Mouse (Mus musculus): ENCODE results near the gene Dnase1l2.

Gene Dnase1l2

DNA sequence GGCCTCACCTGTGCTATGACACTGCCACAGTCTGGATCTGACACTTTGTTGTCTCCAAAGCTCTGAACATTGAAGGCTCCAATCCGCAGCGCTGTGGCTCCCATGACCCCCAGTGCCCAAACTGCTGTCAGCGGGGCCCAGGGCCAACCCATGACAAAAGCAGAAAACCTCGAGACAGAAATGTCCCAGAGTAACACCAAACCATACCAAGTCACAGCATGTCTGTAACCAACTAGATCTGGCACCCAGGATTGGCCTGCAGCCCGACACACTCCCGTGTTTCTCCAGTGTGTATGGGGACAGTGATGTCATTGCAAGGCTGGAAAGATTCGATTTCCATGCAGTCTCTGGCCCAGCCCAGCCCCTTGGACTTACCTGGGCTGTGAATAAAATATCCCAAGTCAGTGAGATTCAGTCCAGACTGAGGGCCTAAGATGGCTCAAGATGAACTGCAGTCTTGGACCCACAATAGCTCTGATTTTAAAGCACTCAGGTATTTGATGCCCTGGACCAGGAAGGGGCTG lies at the start of gene Dnase1l2:
Dnase1l2 (minus strand) TSS at position 474 of the 524 bp plus-strand sequence.
- no peak for DNase-seq

- DNase-seq = no peak
Measured at GRCm38 (mm10) chr17:24490399-24490798, 47.5 kb upstream of the Dnase1l2 start.

GRCm38 (mm10) chr17:24489265-24490030 lies 46.5 kb upstream of the Dnase1l2 start:
- DNase-seq = no peak

DNA sequence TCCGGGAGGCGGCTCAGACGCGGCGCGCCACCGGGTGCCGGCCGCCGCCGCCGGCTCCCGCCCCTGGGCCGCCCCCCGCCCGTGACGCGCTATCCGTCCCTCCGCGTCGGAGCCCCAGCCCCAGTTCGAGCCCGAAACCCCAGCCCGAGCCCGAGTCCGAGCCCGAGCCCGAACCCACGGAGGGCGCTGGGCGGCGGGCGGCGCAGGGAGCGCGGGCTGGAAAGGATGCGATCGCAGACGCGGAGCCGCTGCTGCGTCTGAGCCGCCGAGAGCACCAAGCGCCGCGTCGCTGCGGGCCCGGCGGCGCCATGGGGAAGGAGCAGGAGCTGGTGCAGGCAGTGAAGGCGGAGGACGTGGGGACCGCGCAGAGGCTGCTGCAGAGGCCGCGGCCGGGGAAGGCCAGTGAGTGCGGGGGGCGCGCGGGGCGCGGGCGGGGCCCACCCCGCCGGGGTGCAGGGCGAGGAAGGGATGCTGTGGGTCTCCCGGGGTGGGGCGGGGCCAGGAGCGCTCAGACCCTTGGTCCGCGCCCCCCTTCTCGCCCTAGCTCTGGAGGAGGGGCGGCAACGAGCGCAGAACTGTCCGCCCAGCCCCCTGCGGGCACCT lies 45.9 kb upstream of the Dnase1l2 start:
- peak; percentile 29 to 39 for DNase-seq

- peak in 1 of 2 experiments; percentile 14 for DNase-seq
Measured at GRCm38 (mm10) chr17:24488186-24488661, 45.3 kb upstream of the Dnase1l2 start, which contains the start of gene Caskin1. Gene Caskin1 (plus strand): TSS chr17:24488601.

DNA sequence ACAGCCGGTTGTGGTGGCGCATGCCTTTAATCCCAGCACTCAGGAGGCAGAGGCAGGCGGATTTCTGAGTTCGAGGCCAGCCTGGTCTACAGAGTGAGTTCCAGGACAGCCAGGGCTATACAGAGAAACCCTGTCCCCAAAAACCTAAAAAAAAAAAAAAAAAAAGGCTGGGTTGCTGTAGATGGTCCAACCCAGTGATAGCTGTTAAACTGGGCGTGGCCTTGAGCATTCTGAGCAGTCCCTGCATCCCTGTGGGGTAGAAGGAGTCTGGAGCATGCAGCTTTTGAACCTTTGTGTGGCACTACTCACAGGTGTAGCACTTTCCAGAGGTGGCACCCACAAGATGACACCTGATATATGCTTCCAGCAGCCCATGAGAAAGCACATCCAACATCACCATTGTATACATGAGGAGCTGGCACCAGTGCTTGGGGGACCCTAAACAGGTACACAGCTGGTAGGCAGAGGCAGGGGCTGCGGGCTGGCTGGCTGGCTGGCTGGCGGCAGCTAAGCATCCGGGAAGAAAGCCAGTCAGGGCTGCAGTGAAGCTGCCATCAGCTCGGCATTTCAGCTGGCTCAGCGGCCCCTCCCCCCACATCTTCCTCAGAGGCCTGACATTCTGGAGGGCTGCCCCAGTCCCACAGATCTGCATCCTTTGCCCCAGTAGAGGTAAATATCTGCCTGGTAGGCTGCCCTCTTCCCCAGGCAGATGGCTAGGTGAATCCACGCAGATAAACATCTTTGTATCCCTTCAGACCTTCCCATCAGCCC lies 42.4 kb upstream of the Dnase1l2 start:
- DNase-seq = no peak

DNA sequence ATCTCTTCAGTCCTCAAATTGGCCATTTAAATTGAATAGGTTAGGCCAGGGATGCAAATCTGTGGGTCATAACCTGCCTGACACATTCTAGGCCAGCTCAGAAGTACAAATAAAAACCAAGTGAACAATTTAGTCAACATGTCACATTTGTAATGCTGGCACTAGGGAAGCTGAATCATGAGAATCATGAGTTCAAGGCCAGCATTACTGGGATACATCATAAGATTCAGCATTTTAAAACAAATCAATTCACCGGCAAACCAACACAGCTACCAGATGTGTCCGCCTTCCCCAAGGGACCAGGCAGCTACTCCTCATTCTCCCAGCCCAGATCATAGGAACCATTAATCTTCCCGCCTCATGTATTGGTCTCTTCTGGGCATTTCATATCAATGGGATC lies 40.6 kb upstream of the Dnase1l2 start:
- DNase-seq = no peak

- no peak for DNase-seq
Measured at GRCm38 (mm10) chr17:24481027-24481815, 38.3 kb upstream of the Dnase1l2 start.

GRCm38 (mm10) chr17:24480201-24480826 lies 37.4 kb upstream of the Dnase1l2 start:
- no peak for DNase-seq

- no peak for DNase-seq
Measured at GRCm38 (mm10) chr17:24479431-24479830, 36.5 kb upstream of the Dnase1l2 start.

DNA sequence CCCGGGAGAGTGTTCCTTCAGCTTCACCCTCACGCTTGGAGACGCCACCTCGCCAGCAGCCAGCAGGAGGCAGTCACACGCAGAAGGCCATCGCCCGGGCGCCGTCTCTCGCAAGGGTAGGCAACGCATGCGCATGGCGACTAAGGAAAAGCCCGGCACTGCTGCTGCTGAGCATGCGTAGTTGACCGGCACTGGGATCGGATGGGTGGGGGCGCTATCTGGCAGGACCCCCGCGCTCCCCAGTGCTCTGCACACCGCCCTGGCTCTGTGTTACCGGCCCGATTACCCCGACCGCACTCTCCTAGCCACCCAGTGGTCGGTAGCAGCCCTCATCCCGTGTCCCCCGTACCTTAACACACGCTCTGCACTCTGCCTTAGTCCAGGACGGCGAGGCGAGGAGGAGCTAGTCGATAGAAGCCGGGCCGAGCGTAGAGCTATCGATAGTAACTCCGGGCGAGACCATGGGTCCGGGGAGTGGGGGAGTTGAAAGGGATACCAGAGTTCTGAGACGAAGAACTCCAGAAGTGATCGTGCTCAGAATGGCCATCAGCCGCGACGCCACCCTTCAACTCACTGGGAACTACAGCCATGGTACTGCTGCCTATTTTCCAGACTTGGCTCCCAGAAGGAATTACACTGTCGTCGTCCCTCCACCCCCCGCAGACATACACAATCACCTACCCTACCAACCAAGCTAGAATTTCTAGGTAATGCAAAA lies 35.9 kb upstream of the Dnase1l2 start, which contains the start of gene Mlst8:
Mlst8 (minus strand) TSS at position 416 of the 718 bp plus-strand sequence.
- peak; percentile 95 to 97 for DNase-seq

- DNase-seq = no peak
Measured at GRCm38 (mm10) chr17:24477985-24478600, 35.2 kb upstream of the Dnase1l2 start.

GRCm38 (mm10) chr17:24477053-24477984 lies 34.4 kb upstream of the Dnase1l2 start:
- no peak for DNase-seq

DNA sequence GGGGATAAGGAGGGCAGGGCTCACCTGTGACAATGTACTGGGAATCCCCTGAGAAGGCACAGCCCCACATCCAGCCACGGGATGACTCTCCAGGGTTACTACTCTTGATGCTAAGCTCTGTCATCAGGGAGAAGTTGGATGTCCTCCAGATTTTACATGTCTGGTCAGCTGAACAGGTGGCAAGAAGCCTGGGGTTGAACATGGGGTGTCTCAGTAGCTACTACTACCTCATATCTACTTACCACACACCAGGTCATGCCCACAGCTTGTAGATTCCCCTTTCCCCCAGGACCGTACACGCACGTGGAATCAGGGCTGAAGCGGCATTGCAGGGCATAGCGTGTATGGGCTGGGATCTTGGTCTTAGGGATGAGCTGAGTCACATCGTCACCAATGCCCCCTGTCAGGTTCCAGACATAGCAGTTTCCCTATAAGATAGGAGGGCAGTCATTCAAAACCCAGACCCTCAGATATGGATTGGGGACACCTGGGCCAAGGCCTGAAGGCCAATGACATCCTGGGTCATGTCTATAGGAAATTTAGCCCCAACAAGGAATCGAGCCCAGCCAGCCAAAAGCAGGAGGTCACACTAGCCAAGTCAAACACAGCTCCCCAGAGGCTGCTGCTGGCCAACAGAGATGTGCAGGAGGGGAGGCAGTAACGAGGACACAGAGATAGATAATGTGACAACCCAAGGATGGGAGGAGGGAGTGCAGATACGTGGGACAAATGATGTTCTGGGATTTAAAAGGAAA lies 33.3 kb upstream of the Dnase1l2 start:
- DNase-seq = no peak

DNA sequence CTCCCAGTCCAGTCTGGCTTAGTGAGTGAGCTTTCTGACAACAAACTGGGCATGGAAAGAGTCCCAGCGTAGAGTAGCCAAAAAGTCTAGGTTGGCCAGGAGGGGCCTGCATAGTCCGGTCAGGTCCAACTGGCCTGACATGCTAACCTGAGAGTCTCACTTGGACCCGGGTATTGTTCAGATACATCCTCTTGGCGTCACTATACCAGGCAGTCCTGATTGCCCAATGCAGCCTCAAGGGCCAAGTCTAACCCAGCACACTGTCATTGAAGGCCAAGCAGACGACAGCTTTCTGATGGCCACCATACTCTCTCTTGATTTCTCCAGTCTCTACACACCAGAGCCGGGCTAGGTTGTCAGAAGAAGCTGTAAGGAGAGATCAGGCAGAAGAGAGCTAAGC lies 32.7 kb upstream of the Dnase1l2 start:
- no peak for DNase-seq

DNA sequence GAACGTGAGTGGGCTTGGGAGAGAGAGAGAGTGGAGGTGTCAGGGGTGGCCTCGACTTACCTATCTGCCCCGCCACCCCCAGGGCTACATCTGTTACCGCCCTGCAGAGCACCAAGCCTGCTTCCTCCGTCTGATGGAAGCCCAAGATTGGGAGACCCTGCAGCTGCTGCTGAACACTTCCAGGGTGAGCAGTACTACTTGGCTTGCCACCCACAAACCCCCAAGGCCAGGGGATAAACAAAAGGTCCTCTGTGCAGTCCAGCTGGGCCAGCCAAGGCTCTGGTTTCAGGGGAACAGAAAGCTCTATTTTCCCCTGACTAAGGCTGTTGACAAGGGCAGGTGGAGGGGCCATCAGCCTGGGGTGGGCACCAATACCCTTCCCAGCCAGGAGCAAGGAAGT lies 31.7 kb upstream of the Dnase1l2 start:
- no peak for DNase-seq

- no peak for DNase-seq
Measured at GRCm38 (mm10) chr17:24473612-24474275, 30.8 kb upstream of the Dnase1l2 start, which contains the start of gene Bricd5. Gene Bricd5 (plus strand): TSS chr17:24473884.

DNA sequence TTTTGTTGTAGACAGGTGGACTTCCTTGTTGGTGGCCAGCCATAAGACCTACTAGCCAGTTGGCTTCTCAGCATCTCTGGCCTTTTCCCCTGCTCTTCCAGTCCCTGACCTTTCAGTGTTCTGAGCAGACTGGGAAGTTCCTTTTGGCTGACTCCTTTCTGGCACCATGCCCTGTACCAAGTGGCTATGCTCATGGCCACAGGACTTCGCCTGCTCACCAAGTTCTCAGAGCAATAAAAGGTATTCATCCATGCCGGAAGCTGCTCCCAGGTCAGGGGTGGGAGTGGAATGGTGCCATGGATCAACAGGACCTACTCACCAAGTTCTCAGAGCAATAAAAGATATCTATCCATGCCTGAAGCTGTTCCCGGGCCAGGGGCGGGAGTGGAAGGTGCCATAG lies 29.6 kb upstream of the Dnase1l2 start:
- no peak for DNase-seq

Data from B cell, adult 2 months (primary cell).